Mouse (Mus musculus) spleen, adult 2 months (tissue): ENCODE data around the gene Ccl24. TPM values are rescaled to one million over a fixed set of nuclear protein-coding genes. Genes with fewer than 3 reads are reported as not detected.

Experiments used
- DNase-seq, 2 experiments: peaks; one replicate each; pipeline versions ENCODE4 v3.0.0 to v3.0.0-alpha.2; 2012 to 2021; ENCODE audit warnings: low spot score in 2 of 2, low read depth in 1 of 2
- H3K27ac ChIP-seq: fragments of 200-500 bp; 2 replicates; pipeline ENCODE4 v1.5.1; 2012; ENCODE audit warnings: low read length, inconsistent platforms; ENCODE audit not compliant: insufficient read depth
- H3K27me3 ChIP-seq: fragments of 200-500 bp; 2 replicates; pipeline ENCODE4 v1.6.1; 2012; ENCODE audit warnings: mild to moderate bottlenecking, moderate library complexity, low read length, inconsistent platforms; ENCODE audit not compliant: control insufficient read depth, insufficient read depth
- H3K36me3 ChIP-seq: fragments of 200-500 bp; 2 replicates; pipeline ENCODE4 v1.6.1; 2012; ENCODE audit warnings: mild to moderate bottlenecking, low read length, inconsistent platforms; ENCODE audit not compliant: control insufficient read depth, insufficient read depth
- H3K4me1 ChIP-seq: fragments of 200-500 bp; 2 replicates; pipeline ENCODE4 v1.6.1; 2011; ENCODE audit warnings: inconsistent platforms; ENCODE audit not compliant: control insufficient read depth, insufficient read depth, insufficient read length
- H3K4me3 ChIP-seq: fragments of 200-500 bp; 2 replicates; pipeline ENCODE4 v1.5.1; 2011; ENCODE audit warnings: mild to moderate bottlenecking, inconsistent platforms; ENCODE audit not compliant: insufficient read depth, insufficient read length; ENCODE audit errors: extremely low read depth
- CTCF ChIP-seq: fragments of 200-500 bp; IDR thresholded peaks from 2 replicates; pipeline ENCODE4 v1.5.1; 2011; ENCODE audit warnings: mild to moderate bottlenecking, inconsistent platforms; ENCODE audit not compliant: insufficient read depth, insufficient read length, insufficient replicate concordance; ENCODE audit errors: extremely low read depth
- POLR2A ChIP-seq: fragments of 200-500 bp; IDR thresholded peaks from 2 replicates; pipeline ENCODE4 v1.6.1; 2011; ENCODE audit warnings: low read depth, low read length, inconsistent platforms
- WGBS: fragments of 180-500 bp; shearing (Covaris S2); methylation state at CpG from one replicate; pipeline ENCODE4 v1.1.7; 2018; 5-methylcytosine and 5-hydroxymethylcytosine counted together
- polyA plus RNA-seq: library from polyadenylated mRNA; depleted of rRNA; stranded (reverse); fragments of >200 nt; gene quantifications from 2 replicates; pipeline ENCODE4 v1.2.3, GENCODE M21; 2012

Ccl24 gene
- polyA plus RNA-seq, 1 experiment = 1.0 TPM

DNA sequence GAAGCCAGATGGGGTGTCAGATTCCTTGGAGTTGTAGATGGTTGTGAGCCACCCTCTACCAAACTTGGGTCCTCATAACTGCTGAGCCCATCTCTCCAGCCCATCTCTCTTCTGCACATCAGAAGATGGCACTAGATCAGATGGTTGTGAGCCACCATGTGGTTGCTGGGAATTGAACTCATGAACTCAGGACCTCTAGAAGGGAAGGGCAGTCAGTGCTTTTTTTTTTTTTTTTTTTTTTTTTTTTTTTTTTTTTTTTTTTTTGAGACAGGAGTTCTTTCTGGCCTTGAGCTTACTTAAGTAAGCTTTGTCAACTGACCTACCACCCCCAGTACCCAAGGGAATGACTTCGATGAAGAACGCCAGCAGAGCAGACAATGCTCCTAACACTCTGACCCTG, 24.9 kb downstream of the Ccl24 start:
- H3K27ac ChIP-seq = no peak overlapping the region
- peaks cover 6% of the 10 kb centered on the region; the same call in 1 of the 2 replicates for H3K4me1 ChIP-seq
- H3K27me3 ChIP-seq = no peaks in the 10 kb centered on the region
- H3K36me3 ChIP-seq = no peaks in the 10 kb centered on the region
- WGBS = 87% methylated on average over 2 of the region's 2 CpGs
- no peak for DNase-seq
- no peak for TF ChIP-seq CTCF
- TF ChIP-seq POLR2A = no peak
- H3K4me3 ChIP-seq = no peak overlapping the region

- H3K27me3 ChIP-seq = no peaks in the 10 kb centered on the region
- peak; percentile 94 to 98 for DNase-seq
- H3K4me1 ChIP-seq = peaks cover 6% of the 10 kb centered on the region; the same call in 1 of the 2 replicates
- TF ChIP-seq POLR2A (no peak), CTCF (peak; percentile 36; the same call in 1 of the 2 replicates)
- H3K27ac ChIP-seq = peak within 1 kb of the TSS; percentile 25
- peak within 1 kb of the TSS; percentile 77 for H3K4me3 ChIP-seq
- WGBS = under 1% methylated on average over 46 of the region's 46 CpGs
- no peaks in the 10 kb centered on the region for H3K36me3 ChIP-seq
Measured at GRCm38 (mm10) chr5:135544865-135545797, 27.7 kb downstream of the Ccl24 start, which contains the start of gene Hip1. Hip1 (minus strand) TSS chr5:135545120.

- WGBS = 30% methylated on average over 15 of the region's 15 CpGs
- DNase-seq = no peak
Measured at GRCm38 (mm10) chr5:135544032-135544558, 28.8 kb downstream of the Ccl24 start.

GRCm38 (mm10) chr5:135537794-135538214, 35.0 kb downstream of the Ccl24 start:
- WGBS = 14% methylated on average over 10 of the region's 10 CpGs
- H3K27ac ChIP-seq = peak overlapping the region; percentile 65
- peaks cover 13% of the 10 kb centered on the region; the same call in 1 of the 2 replicates for H3K4me1 ChIP-seq
- H3K4me3 ChIP-seq = no peak overlapping the region; the same call in 1 of the 2 replicates
- H3K36me3 ChIP-seq = no peaks in the 10 kb centered on the region
- no peak for TF ChIP-seq POLR2A
- TF ChIP-seq CTCF = no peak
- peak; percentile 37 to 50 for DNase-seq
- no peaks in the 10 kb centered on the region for H3K27me3 ChIP-seq

More at GRCm38 (mm10) chr5:135544032-135544558, 28.8 kb downstream of the Ccl24 start:
- Histone ChIP-seq H3K27ac (peak overlapping the region; percentile 25; the same call in 1 of the 2 replicates), H3K36me3 (no peaks in the 10 kb centered on the region), H3K27me3 (no peaks in the 10 kb centered on the region), H3K4me3 (peak overlapping the region; percentile 77; the same call in 1 of the 2 replicates), H3K4me1 (peaks cover 6% of the 10 kb centered on the region; the same call in 1 of the 2 replicates)
- TF ChIP-seq POLR2A (no peak), CTCF (no peak)

GRCm38 (mm10) chr5:135537326-135537725, 35.5 kb downstream of the Ccl24 start:
- Histone ChIP-seq H3K4me1 (peaks cover 13% of the 10 kb centered on the region; the same call in 1 of the 2 replicates), H3K4me3 (no peak overlapping the region), H3K36me3 (no peaks in the 10 kb centered on the region), H3K27ac (peak overlapping the region; percentile 65), H3K27me3 (no peaks in the 10 kb centered on the region)
- 3% methylated on average over 4 of the region's 4 CpGs for WGBS
- TF ChIP-seq CTCF = no peak
- no peak for TF ChIP-seq POLR2A
- peak; percentile 65 to 71 for DNase-seq

- H3K27me3 ChIP-seq = no peaks in the 10 kb centered on the region
- no peak for TF ChIP-seq CTCF
- TF ChIP-seq POLR2A = no peak
- H3K4me3 ChIP-seq = no peak overlapping the region
- H3K27ac ChIP-seq = no peak overlapping the region
- no peaks in the 10 kb centered on the region for H3K36me3 ChIP-seq
- peaks cover 13% of the 10 kb centered on the region; the same call in 1 of the 2 replicates for H3K4me1 ChIP-seq
- no peak for DNase-seq
Measured at GRCm38 (mm10) chr5:135535867-135536266, 37.0 kb downstream of the Ccl24 start.
